Mouse (Mus musculus): ENCODE measurements around the gene Ptprj.

DNA sequence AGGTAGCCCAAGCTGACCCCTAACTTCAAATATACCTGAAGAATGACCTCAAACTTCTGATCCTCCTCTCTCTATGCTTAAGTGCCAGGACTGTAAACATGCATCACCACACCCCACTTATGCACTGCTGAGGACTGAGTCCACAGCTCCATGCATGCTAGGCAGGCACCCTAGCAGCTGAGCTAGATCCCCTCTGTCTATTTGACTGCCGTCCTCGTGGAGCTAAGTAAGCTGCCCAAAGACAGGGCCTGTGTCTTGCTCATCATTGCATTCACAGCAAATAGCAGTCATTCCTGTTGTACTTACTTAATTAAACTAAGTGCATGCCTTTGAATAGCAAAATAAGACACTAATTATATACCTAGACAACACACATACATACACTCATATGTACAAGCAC lies 2.4 kb upstream of the Ptprj start:
- TF ChIP-seq CTCF (IDR thresholded peaks at IDR 0.05; ENCODE audit: control insufficient read depth, insufficient read depth, low read length) (no peak), POLR2A (IDR thresholded peaks at IDR 0.05; ENCODE audit: borderline replicate concordance, control insufficient read depth, low read depth, low read length) (no peak)

Data from bone marrow, adult 2 months (tissue).